Comparison of ENCODE assay signal across 22 mouse cellular contexts in genomic region chr2:70291063-70291462, GRCm38 (mm10).
A peak's percentile ranks its signal among the peaks of the same experiment; 100 is the strongest.
DNase-seq lines count a peak whose midpoint lies in the region; ATAC-seq and TF ChIP-seq lines count a peak whose summit lies in the region.
"Had no signal": no experiment of that assay in that cellular context is flagged by ENCODE, and none has a peak within 500 bp of the region (broad histone marks: within the 10 kb centered on the region; RNA-seq: fewer than 3 reads in every experiment).

No protein-coding gene starts in this region.

- no peak for ATAC-seq in heart, embryonic 11.5 days (replicated peaks; ENCODE audit: insufficient number of reproducible peaks, low FRiP score, low TSS enrichment)
- ATAC-seq in heart, embryonic 15.5 days (replicated peaks; ENCODE audit: insufficient number of reproducible peaks, insufficient read depth, low FRiP score, low read depth), result no peak
- ATAC-seq in lung, embryonic 14.5 days (ENCODE audit: insufficient read depth), result no peak
- ATAC-seq: activated CD4-positive, CD25-positive, alpha-beta regulatory T cell, adult 4 months; forebrain, embryonic 13.5 days; forebrain, postnatal 0 days; intestine, embryonic 15.5 days; Patski had no signal

- peaks cover 17% of the 10 kb centered on the region for H3K4me1 ChIP-seq in heart, embryonic 11.5 days (ENCODE audit: control insufficient read depth, insufficient read depth, low read length)
- H3K4me1 ChIP-seq in heart, embryonic 15.5 days (replicated peaks), result peaks cover 11% of the 10 kb centered on the region
- peaks cover 6% of the 10 kb centered on the region; the same call in 1 of the 2 replicates for H3K4me1 ChIP-seq in lung, embryonic 14.5 days (ENCODE audit: insufficient read depth)
- H3K4me1 ChIP-seq: intestine, embryonic 15.5 days had no signal

- no peak for TF ChIP-seq CTCF in lung, embryonic 14.5 days (IDR thresholded peaks at IDR 0.05; ENCODE audit: low read depth)

- intact Hi-C loops in heart, postnatal 36 days (cut with DNase I), result no loop called here

- H3K36me3 ChIP-seq in heart, embryonic 11.5 days (ENCODE audit: control insufficient read depth, insufficient read depth, low read length), result no peaks in the 10 kb centered on the region
- no peaks in the 10 kb centered on the region for H3K36me3 ChIP-seq in heart, embryonic 15.5 days
- no peaks in the 10 kb centered on the region for H3K36me3 ChIP-seq in lung, embryonic 14.5 days (ENCODE audit: insufficient read depth)
- H3K36me3 ChIP-seq: embryonic facial prominence, embryonic 10.5 days; hindbrain, embryonic 10.5 days; intestine, embryonic 15.5 days had no signal

- H3K4me3 ChIP-seq in heart, embryonic 11.5 days (ENCODE audit: low read depth, low read length), result no peak overlapping the region
- H3K4me3 ChIP-seq in heart, embryonic 15.5 days, result no peak overlapping the region
- no peak overlapping the region for H3K4me3 ChIP-seq in lung, embryonic 14.5 days (ENCODE audit: low read depth, low read length)
- H3K4me3 ChIP-seq: embryonic facial prominence, embryonic 10.5 days; forebrain, embryonic 13.5 days; gastrocnemius, adult 2 months; hindbrain, embryonic 10.5 days; intestine, embryonic 15.5 days had no signal

- no peaks in the 10 kb centered on the region for H3K9me3 ChIP-seq in heart, embryonic 11.5 days (replicated peaks; ENCODE audit: control insufficient read depth, low read length)
- no peaks in the 10 kb centered on the region for H3K9me3 ChIP-seq in heart, embryonic 15.5 days (replicated peaks)
- no peaks in the 10 kb centered on the region for H3K9me3 ChIP-seq in lung, embryonic 14.5 days (ENCODE audit: low read depth, low read length)
- H3K9me3 ChIP-seq: embryonic facial prominence, embryonic 10.5 days; forebrain, embryonic 13.5 days; hindbrain, embryonic 10.5 days; intestine, embryonic 15.5 days had no signal

- peak overlapping the region; percentile 34; the same call in 1 of the 2 replicates for H3K4me2 ChIP-seq in heart, embryonic 11.5 days
- H3K4me2 ChIP-seq in heart, embryonic 15.5 days, result peak overlapping the region; percentile 6; the same call in 1 of the 2 replicates
- H3K4me2 ChIP-seq in lung, embryonic 14.5 days, result no peak overlapping the region
- H3K4me2 ChIP-seq: forebrain, embryonic 13.5 days; hindbrain, embryonic 14.5 days; intestine, embryonic 15.5 days had no signal

- H3K27me3 ChIP-seq in heart, embryonic 11.5 days (ENCODE audit: control insufficient read depth, insufficient read depth, low read length), result no peaks in the 10 kb centered on the region
- H3K27me3 ChIP-seq in heart, embryonic 15.5 days, result no peaks in the 10 kb centered on the region
- no peaks in the 10 kb centered on the region for H3K27me3 ChIP-seq in lung, embryonic 14.5 days (ENCODE audit: insufficient read depth, low read length)
- H3K27me3 ChIP-seq: forebrain, embryonic 13.5 days; intestine, embryonic 15.5 days; Patski had no signal

- DNase-seq in heart, postnatal 36 days, result no peak
- no peak for DNase-seq in heart, postnatal 4 days
- DNase-seq in lung, embryonic 14.5 days, result peak; percentile 43
- DNase-seq in lung, postnatal 14 days, result no peak
- peak; percentile 16 for DNase-seq in brain, adult 2 months (ENCODE audit: low read depth, low spot score)
- no peak for DNase-seq in urinary bladder, postnatal 14 days (ENCODE audit: low spot score)
- DNase-seq: adrenal gland, postnatal 14 days; cerebellum, adult 2 months; cerebellum, postnatal 10 days; forebrain, postnatal 0 days; gastrocnemius, adult 2 months; gastrocnemius, postnatal 25 days; kidney, adult 2 months had no signal

- 16% methylated on average over 5 of the region's 5 CpGs for WGBS in heart, embryonic 11.5 days (ENCODE audit: insufficient replicate concordance)
- 7% methylated on average over 5 of the region's 5 CpGs for WGBS in heart, embryonic 15.5 days
- 12% methylated on average over 5 of the region's 5 CpGs for WGBS in lung, embryonic 14.5 days

- no peak overlapping the region for H3K9ac ChIP-seq in heart, embryonic 11.5 days (ENCODE audit: low read depth, low read length)
- no peak overlapping the region for H3K9ac ChIP-seq in heart, embryonic 15.5 days
- H3K9ac ChIP-seq in lung, embryonic 14.5 days, result no peak overlapping the region
- H3K9ac ChIP-seq: forebrain, embryonic 13.5 days; forebrain, postnatal 0 days; hindbrain, embryonic 14.5 days; intestine, embryonic 15.5 days had no signal

- peak overlapping the region; percentile 3; the same call in 1 of the 2 replicates for H3K27ac ChIP-seq in heart, embryonic 11.5 days (ENCODE audit: low read depth, low read length)
- H3K27ac ChIP-seq in heart, embryonic 15.5 days, result peak overlapping the region; percentile 38; the same call in 1 of the 2 replicates
- no peak overlapping the region for H3K27ac ChIP-seq in lung, embryonic 14.5 days (ENCODE audit: low read depth)
- H3K27ac ChIP-seq: embryonic facial prominence, embryonic 10.5 days; forebrain, embryonic 13.5 days; gastrocnemius, adult 2 months; hindbrain, embryonic 10.5 days; hindbrain, embryonic 14.5 days; intestine, embryonic 15.5 days had no signal

Comparison
In these comparisons a context has a peak if more than half of its experiments do, and no peak if none do; other contexts are left out.
1. DNase-seq: peak in lung, embryonic 14.5 days (single experiment) and brain, adult 2 months (single experiment); none in heart, postnatal 36 days (0 of 2), heart, postnatal 4 days (single experiment), lung, postnatal 14 days (single experiment) and urinary bladder, postnatal 14 days (single experiment).